Mouse (Mus musculus): ENCODE measurements around the gene Zmiz1. TPM values are rescaled to one million over a fixed set of nuclear protein-coding genes. Genes with fewer than 3 reads are reported as not detected.

Zmiz1 gene
- polyA plus RNA-seq, 1 experiment from 2014 or later = 21.2 TPM

- Histone ChIP-seq H3K4me2 (ENCODE audit: low read depth, low read length) (no peak overlapping the region), H3K9ac (ENCODE audit: low read depth, low read length) (0 out of 2 replicates have a peak overlapping the region, but pooled peaks have one; percentile 4), H3K27ac (ENCODE audit: low read length) (no peak overlapping the region), H3K4me3 (ENCODE audit: low read length) (no peak overlapping the region), H3K4me1 (ENCODE audit: control insufficient read depth, insufficient read depth, low read length) (peaks cover 9% of the 10 kb centered on the region), H3K9me3 (ENCODE audit: control insufficient read depth, low read length) (no peaks in the 10 kb centered on the region), H3K36me3 (ENCODE audit: control insufficient read depth, insufficient read depth, low read length) (peaks cover 21% of the 10 kb centered on the region), H3K27me3 (replicated peaks; ENCODE audit: control insufficient read depth, insufficient read depth, low read length) (no peaks in the 10 kb centered on the region)
- ATAC-seq = peak; percentile 34; the same call in 1 of the 2 replicates
- WGBS = 41% methylated on average over 16 of the region's 16 CpGs
Observed at GRCm38 (mm10) chr14:25574047-25574870, 115.3 kb downstream of the Zmiz1 start.

- H3K27ac ChIP-seq (ENCODE audit: low read length) = no peak overlapping the region
- H3K27me3 ChIP-seq (replicated peaks; ENCODE audit: control insufficient read depth, insufficient read depth, low read length) = no peaks in the 10 kb centered on the region
- ATAC-seq = no peak; the same call in 1 of the 2 replicates
- peaks cover 9% of the 10 kb centered on the region for H3K4me1 ChIP-seq (ENCODE audit: control insufficient read depth, insufficient read depth, low read length)
- 84% methylated on average over 3 of the region's 3 CpGs for WGBS
- H3K36me3 ChIP-seq (ENCODE audit: control insufficient read depth, insufficient read depth, low read length) = peaks cover 32% of the 10 kb centered on the region
- no peak overlapping the region for H3K4me2 ChIP-seq (ENCODE audit: low read depth, low read length)
- H3K4me3 ChIP-seq (ENCODE audit: low read length) = no peak overlapping the region
- no peak overlapping the region for H3K9ac ChIP-seq (ENCODE audit: low read depth, low read length)
- H3K9me3 ChIP-seq (ENCODE audit: control insufficient read depth, low read length) = no peaks in the 10 kb centered on the region
Observed at GRCm38 (mm10) chr14:25576642-25577041, 117.7 kb downstream of the Zmiz1 start.

GRCm38 (mm10) chr14:25577431-25577830, 118.4 kb downstream of the Zmiz1 start:
- 54% methylated on average over 3 of the region's 3 CpGs for WGBS
- H3K4me1 ChIP-seq (ENCODE audit: control insufficient read depth, insufficient read depth, low read length) = peaks cover 9% of the 10 kb centered on the region
- peaks cover 33% of the 10 kb centered on the region for H3K36me3 ChIP-seq (ENCODE audit: control insufficient read depth, insufficient read depth, low read length)

GRCm38 (mm10) chr14:25579597-25579996, 120.6 kb downstream of the Zmiz1 start:
- Histone ChIP-seq H3K27me3 (replicated peaks; ENCODE audit: control insufficient read depth, insufficient read depth, low read length) (no peaks in the 10 kb centered on the region), H3K4me3 (ENCODE audit: low read length) (no peak overlapping the region), H3K9me3 (ENCODE audit: control insufficient read depth, low read length) (no peaks in the 10 kb centered on the region), H3K36me3 (ENCODE audit: control insufficient read depth, insufficient read depth, low read length) (peaks cover 24% of the 10 kb centered on the region), H3K27ac (ENCODE audit: low read length) (no peak overlapping the region), H3K9ac (ENCODE audit: low read depth, low read length) (no peak overlapping the region), H3K4me2 (ENCODE audit: low read depth, low read length) (no peak overlapping the region), H3K4me1 (ENCODE audit: control insufficient read depth, insufficient read depth, low read length) (peaks cover 6% of the 10 kb centered on the region)
- ATAC-seq = no peak
- WGBS = 87% methylated on average over 7 of the region's 7 CpGs

More at GRCm38 (mm10) chr14:25577431-25577830, 118.4 kb downstream of the Zmiz1 start:
- H3K27ac ChIP-seq (ENCODE audit: low read length) = no peak overlapping the region
- peak; percentile 26; the same call in 1 of the 2 replicates for ATAC-seq
- H3K4me3 ChIP-seq (ENCODE audit: low read length) = no peak overlapping the region
- H3K27me3 ChIP-seq (replicated peaks; ENCODE audit: control insufficient read depth, insufficient read depth, low read length) = no peaks in the 10 kb centered on the region
- H3K9me3 ChIP-seq (ENCODE audit: control insufficient read depth, low read length) = no peaks in the 10 kb centered on the region
- H3K4me2 ChIP-seq (ENCODE audit: low read depth, low read length) = no peak overlapping the region
- no peak overlapping the region for H3K9ac ChIP-seq (ENCODE audit: low read depth, low read length)

GRCm38 (mm10) chr14:25580397-25580796, 121.4 kb downstream of the Zmiz1 start:
- H3K4me2 ChIP-seq (ENCODE audit: low read depth, low read length) = no peak overlapping the region
- 79% methylated on average over 1 of the region's 1 CpGs for WGBS
- H3K27me3 ChIP-seq (replicated peaks; ENCODE audit: control insufficient read depth, insufficient read depth, low read length) = no peaks in the 10 kb centered on the region
- H3K36me3 ChIP-seq (ENCODE audit: control insufficient read depth, insufficient read depth, low read length) = peaks cover 24% of the 10 kb centered on the region
- no peak overlapping the region for H3K9ac ChIP-seq (ENCODE audit: low read depth, low read length)
- peaks cover 14% of the 10 kb centered on the region for H3K4me1 ChIP-seq (ENCODE audit: control insufficient read depth, insufficient read depth, low read length)
- no peak for ATAC-seq
- no peak overlapping the region for H3K27ac ChIP-seq (ENCODE audit: low read length)
- no peak overlapping the region for H3K4me3 ChIP-seq (ENCODE audit: low read length)
- H3K9me3 ChIP-seq (ENCODE audit: control insufficient read depth, low read length) = no peaks in the 10 kb centered on the region

GRCm38 (mm10) chr14:25582603-25583002, 123.6 kb downstream of the Zmiz1 start:
- H3K27ac ChIP-seq (ENCODE audit: low read length) = no peak overlapping the region
- peaks cover 22% of the 10 kb centered on the region for H3K36me3 ChIP-seq (ENCODE audit: control insufficient read depth, insufficient read depth, low read length)
- no peaks in the 10 kb centered on the region for H3K9me3 ChIP-seq (ENCODE audit: control insufficient read depth, low read length)
- peaks cover 34% of the 10 kb centered on the region for H3K4me1 ChIP-seq (ENCODE audit: control insufficient read depth, insufficient read depth, low read length)
- no peak overlapping the region for H3K4me3 ChIP-seq (ENCODE audit: low read length)
- 95% methylated on average over 6 of the region's 6 CpGs for WGBS
- H3K4me2 ChIP-seq (ENCODE audit: low read depth, low read length) = no peak overlapping the region
- no peaks in the 10 kb centered on the region for H3K27me3 ChIP-seq (replicated peaks; ENCODE audit: control insufficient read depth, insufficient read depth, low read length)
- H3K9ac ChIP-seq (ENCODE audit: low read depth, low read length) = no peak overlapping the region
- no peak for ATAC-seq

GRCm38 (mm10) chr14:25583899-25584298, 124.9 kb downstream of the Zmiz1 start:
- Histone ChIP-seq H3K4me3 (ENCODE audit: low read length) (no peak overlapping the region), H3K4me2 (ENCODE audit: low read depth, low read length) (no peak overlapping the region), H3K36me3 (ENCODE audit: control insufficient read depth, insufficient read depth, low read length) (peaks cover 16% of the 10 kb centered on the region), H3K4me1 (ENCODE audit: control insufficient read depth, insufficient read depth, low read length) (peaks cover 43% of the 10 kb centered on the region), H3K9me3 (ENCODE audit: control insufficient read depth, low read length) (no peaks in the 10 kb centered on the region), H3K27me3 (replicated peaks; ENCODE audit: control insufficient read depth, insufficient read depth, low read length) (no peaks in the 10 kb centered on the region), H3K27ac (ENCODE audit: low read length) (no peak overlapping the region), H3K9ac (ENCODE audit: low read depth, low read length) (no peak overlapping the region)
- no peak for ATAC-seq
- 69% methylated on average over 10 of the region's 10 CpGs for WGBS

- Histone ChIP-seq H3K27me3 (replicated peaks; ENCODE audit: control insufficient read depth, insufficient read depth, low read length) (no peaks in the 10 kb centered on the region), H3K4me1 (ENCODE audit: control insufficient read depth, insufficient read depth, low read length) (peaks cover 59% of the 10 kb centered on the region), H3K27ac (ENCODE audit: low read length) (peak overlapping the region; percentile 88), H3K9ac (ENCODE audit: low read depth, low read length) (peak overlapping the region; percentile 50), H3K4me2 (ENCODE audit: low read depth, low read length) (no peak overlapping the region), H3K4me3 (ENCODE audit: low read length) (no peak overlapping the region), H3K9me3 (ENCODE audit: control insufficient read depth, low read length) (no peaks in the 10 kb centered on the region), H3K36me3 (ENCODE audit: control insufficient read depth, insufficient read depth, low read length) (peaks cover 10% of the 10 kb centered on the region)
- 25% methylated on average over 21 of the region's 21 CpGs for WGBS
- ATAC-seq = peak; percentile 57
Observed at GRCm38 (mm10) chr14:25585545-25586301, 126.7 kb downstream of the Zmiz1 start.

GRCm38 (mm10) chr14:25586846-25587486, 128.0 kb downstream of the Zmiz1 start:
- Histone ChIP-seq H3K4me3 (ENCODE audit: low read length) (no peak overlapping the region), H3K9me3 (ENCODE audit: control insufficient read depth, low read length) (no peaks in the 10 kb centered on the region), H3K36me3 (ENCODE audit: control insufficient read depth, insufficient read depth, low read length) (0 out of 2 replicates have a peak, but pooled peaks cover 1% of the 10 kb centered on the region), H3K27me3 (replicated peaks; ENCODE audit: control insufficient read depth, insufficient read depth, low read length) (no peaks in the 10 kb centered on the region), H3K9ac (ENCODE audit: low read depth, low read length) (peak overlapping the region; percentile 50), H3K4me2 (ENCODE audit: low read depth, low read length) (0 out of 2 replicates have a peak overlapping the region, but pooled peaks have one; percentile 8), H3K4me1 (ENCODE audit: control insufficient read depth, insufficient read depth, low read length) (peaks cover 61% of the 10 kb centered on the region), H3K27ac (ENCODE audit: low read length) (peak overlapping the region; percentile 88)
- peak; percentile 18 for ATAC-seq
- 34% methylated on average over 10 of the region's 10 CpGs for WGBS
